Mouse (Mus musculus) embryonic facial prominence, embryonic 14.5 days (tissue): ENCODE measurements at regions not wholly inside any gene's neighbourhood (a gene's known extent, or its start where the extent isn't known, plus 50 kb on each side); places are given as distances from the start of the nearest gene placed in this dataset.
A peak's percentile ranks its signal among the peaks of the same experiment; 100 is the strongest.

Experiments
- ATAC-seq: fragments of 200-750 bp; cut with Nextera tagmentation; 2 replicates; pipeline ENCODE4 v1.8.0; 2017; ENCODE audit warnings: low read depth, moderate number of reproducible peaks, moderate TSS enrichment
- DNase-seq: peaks from one replicate; pipeline ENCODE4 v3.0.0-alpha.2; 2015; ENCODE audit warnings: low spot score
- H3K27ac ChIP-seq: fragments of 300-500 bp; sonication (generic); replicated peaks from 2 replicates; pipeline ENCODE4 v1.5.1; 2014; ENCODE audit warnings: low read depth, mild to moderate bottlenecking, low read length, moderate library complexity
- H3K27me3 ChIP-seq: fragments of 300-500 bp; sonication (generic); replicated peaks from 2 replicates; pipeline ENCODE4 v1.6.1; 2014; ENCODE audit warnings: low read length; ENCODE audit not compliant: control insufficient read depth, insufficient read depth
- H3K36me3 ChIP-seq: fragments of 300-500 bp; sonication (generic); 2 replicates; pipeline ENCODE4 v1.6.1; 2014; ENCODE audit warnings: low read length, mixed read lengths; ENCODE audit not compliant: control insufficient read depth, insufficient read depth
- H3K4me1 ChIP-seq: fragments of 300-500 bp; sonication (generic); 2 replicates; pipeline ENCODE4 v1.6.1; 2014; ENCODE audit warnings: antibody characterized with exemption, low read length; ENCODE audit not compliant: control insufficient read depth, insufficient read depth
- H3K4me2 ChIP-seq: fragments of 300-500 bp; sonication (generic); 2 replicates; pipeline ENCODE4 v1.6.1; 2014; ENCODE audit warnings: low read depth, mild to moderate bottlenecking, low read length, moderate library complexity, mixed read lengths
- H3K4me3 ChIP-seq: fragments of 300-500 bp; sonication (generic); 2 replicates; pipeline ENCODE4 v1.5.1; 2014; ENCODE audit warnings: low read depth, mild to moderate bottlenecking, low read length
- H3K9ac ChIP-seq: fragments of 300-500 bp; sonication (generic); 2 replicates; pipeline ENCODE4 v1.6.1; 2014; ENCODE audit warnings: low read depth, mild to moderate bottlenecking, low read length, moderate library complexity, mixed read lengths
- H3K9me3 ChIP-seq: fragments of 300-500 bp; sonication (generic); 2 replicates; pipeline ENCODE4 v1.6.1; 2016; ENCODE audit warnings: low read length; ENCODE audit not compliant: control insufficient read depth
- WGBS: fragments of 180-500 bp; shearing (Covaris S2); extraction: QIAGEN DNeasy Blood & Tissue Kit; methylation state at CpG from one replicate; pipeline ENCODE4 v1.1.7; 2014; 5-methylcytosine and 5-hydroxymethylcytosine counted together

DNA sequence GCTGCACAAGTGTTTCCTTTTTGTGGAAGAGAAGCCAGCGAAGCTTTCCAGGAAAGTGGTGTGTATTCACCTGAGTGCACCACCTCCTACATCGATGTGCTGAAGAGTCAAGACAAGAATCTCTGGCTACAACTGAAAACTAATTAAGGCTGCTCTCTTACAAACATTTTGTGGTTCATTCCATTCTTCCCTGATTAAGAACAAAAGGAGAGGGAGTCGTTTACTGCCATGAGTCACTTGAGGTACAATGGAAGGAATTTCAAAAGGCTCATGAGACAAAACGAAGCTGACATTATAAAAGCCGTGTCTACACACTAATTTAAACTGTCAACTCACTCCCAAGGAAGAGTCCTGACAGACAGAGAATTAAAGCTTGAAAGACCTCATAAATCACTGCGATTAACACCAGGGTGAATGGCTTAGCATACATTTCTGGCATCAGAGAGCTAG, 206.3 kb upstream of the Gm15217 start:
- H3K4me3 ChIP-seq = no peak overlapping the region
- H3K4me1 ChIP-seq = peaks cover 31% of the 10 kb centered on the region
- H3K4me2 ChIP-seq = no peak overlapping the region
- no peaks in the 10 kb centered on the region for H3K36me3 ChIP-seq
- ATAC-seq (peak; percentile 26; the same call in 1 of the 2 replicates), DNase-seq (peak; percentile 72)
- no peaks in the 10 kb centered on the region; the same call in 1 of the 2 replicates for H3K27me3 ChIP-seq
- WGBS = 31% methylated on average over 6 of the region's 6 CpGs
- H3K9me3 ChIP-seq = no peaks in the 10 kb centered on the region
- H3K27ac ChIP-seq = no peak overlapping the region
- H3K9ac ChIP-seq = no peak overlapping the region

DNA sequence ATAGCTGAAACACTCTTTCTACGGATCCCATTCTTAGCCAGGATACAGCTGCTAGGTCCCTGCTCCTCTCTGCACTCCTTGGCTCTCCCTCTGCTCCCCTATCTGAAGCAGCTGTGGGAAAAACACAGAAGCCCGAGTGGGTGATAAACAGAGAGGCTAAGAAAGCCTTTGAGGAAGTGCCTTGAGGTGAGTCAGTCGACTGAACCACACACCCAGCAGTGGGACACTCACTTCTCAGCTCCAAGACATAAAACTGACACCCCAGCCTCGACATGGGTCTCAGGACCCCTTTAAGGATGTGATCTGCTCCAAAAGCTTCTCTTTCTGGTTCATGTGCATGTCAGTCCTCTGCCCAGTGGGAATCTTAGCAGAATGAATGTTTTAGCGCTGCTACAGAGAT, 204.8 kb upstream of the Gm15217 start:
- Histone ChIP-seq H3K27ac (no peak overlapping the region), H3K4me1 (peaks cover 31% of the 10 kb centered on the region), H3K36me3 (no peaks in the 10 kb centered on the region), H3K27me3 (no peaks in the 10 kb centered on the region; the same call in 1 of the 2 replicates), H3K4me3 (no peak overlapping the region), H3K9me3 (no peaks in the 10 kb centered on the region; the same call in 1 of the 2 replicates), H3K4me2 (no peak overlapping the region), H3K9ac (no peak overlapping the region)
- DNase-seq (no peak), ATAC-seq (no peak)
- WGBS = 41% methylated on average over 5 of the region's 5 CpGs

DNA sequence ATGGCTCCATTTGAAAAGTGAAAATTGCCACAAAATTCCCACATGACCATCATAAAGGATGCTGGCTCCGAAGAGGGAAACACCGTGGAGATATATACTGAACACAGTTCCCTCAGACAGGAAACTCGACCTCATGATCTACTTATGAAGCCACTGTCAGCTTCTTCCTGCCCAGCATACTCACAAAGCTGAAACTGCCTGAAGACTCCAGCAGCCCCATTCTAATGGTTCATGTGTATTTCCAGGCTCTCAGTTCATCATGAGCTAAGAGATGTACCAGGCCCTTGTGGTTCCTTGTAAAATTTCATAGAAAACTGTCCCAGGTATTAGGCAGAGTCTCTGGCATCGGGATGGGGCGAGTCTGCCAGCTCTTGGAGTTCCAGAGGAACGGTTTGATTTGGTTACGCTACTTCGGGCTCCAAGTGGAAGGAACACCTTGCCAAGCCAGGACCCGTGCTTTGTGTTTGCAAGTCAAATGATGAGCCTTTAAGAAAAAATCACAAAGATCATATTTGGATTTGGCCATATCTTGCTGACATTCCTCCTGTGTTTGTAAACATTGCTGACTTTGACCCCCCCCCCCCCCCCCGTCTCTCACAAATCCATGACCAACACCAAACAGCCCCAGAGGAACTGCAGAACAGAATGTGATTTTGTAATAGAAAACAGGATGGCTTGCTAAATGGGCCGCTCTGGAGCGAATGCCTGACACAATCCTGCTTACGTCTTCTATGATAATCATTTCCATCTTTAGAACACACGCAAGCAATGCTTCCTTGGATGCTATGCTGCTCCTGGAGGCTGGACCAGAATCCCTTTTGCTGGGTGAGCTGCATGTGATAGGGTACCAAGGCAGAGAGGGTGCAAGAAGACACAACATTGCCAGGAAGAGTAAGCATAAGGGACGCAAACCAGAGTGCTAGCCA, 203.7 kb upstream of the Gm15217 start:
- DNase-seq (peak; percentile 77), ATAC-seq (peak; percentile 33; the same call in 1 of the 2 replicates)
- 0 out of 2 replicates have a peak overlapping the region, but pooled peaks have one; percentile 34 for H3K27ac ChIP-seq
- H3K4me1 ChIP-seq = peaks cover 31% of the 10 kb centered on the region
- H3K9ac ChIP-seq = no peak overlapping the region
- no peak overlapping the region for H3K4me2 ChIP-seq
- H3K4me3 ChIP-seq = no peak overlapping the region
- no peaks in the 10 kb centered on the region; the same call in 1 of the 2 replicates for H3K27me3 ChIP-seq
- peaks cover 3% of the 10 kb centered on the region; the same call in 1 of the 2 replicates for H3K9me3 ChIP-seq
- 47% methylated on average over 15 of the region's 15 CpGs for WGBS
- no peaks in the 10 kb centered on the region for H3K36me3 ChIP-seq

DNA sequence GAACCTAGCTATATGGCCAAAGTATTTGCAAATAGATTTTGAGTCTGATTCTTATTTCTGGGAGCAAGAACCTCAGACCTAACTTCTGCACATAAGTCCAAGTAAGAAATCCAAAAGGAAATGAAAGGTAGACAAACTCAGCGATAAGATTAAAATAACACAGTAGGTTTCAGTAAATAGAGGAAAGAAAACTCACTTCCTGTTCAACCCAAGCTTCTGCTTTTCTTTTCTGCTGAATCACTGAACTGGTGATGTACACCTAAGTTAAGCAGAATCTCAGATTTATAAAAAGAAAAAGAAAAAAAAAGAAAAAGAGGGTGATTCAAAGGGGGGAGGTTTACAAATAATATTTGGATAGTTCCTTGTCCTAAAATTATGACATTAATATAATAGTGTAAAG, 200.2 kb upstream of the Gm15217 start:
- ATAC-seq (no peak), DNase-seq (no peak)
- H3K9ac ChIP-seq = no peak overlapping the region
- H3K4me3 ChIP-seq = no peak overlapping the region
- no peaks in the 10 kb centered on the region; the same call in 1 of the 2 replicates for H3K27me3 ChIP-seq
- H3K4me1 ChIP-seq = peaks cover 15% of the 10 kb centered on the region
- H3K36me3 ChIP-seq = no peaks in the 10 kb centered on the region
- 73% methylated on average over 1 of the region's 1 CpGs for WGBS
- H3K27ac ChIP-seq = no peak overlapping the region
- no peak overlapping the region for H3K4me2 ChIP-seq
- H3K9me3 ChIP-seq = peaks cover 3% of the 10 kb centered on the region; the same call in 1 of the 2 replicates

- Histone ChIP-seq H3K27me3 (no peaks in the 10 kb centered on the region), H3K9me3 (no peaks in the 10 kb centered on the region), H3K9ac (no peak overlapping the region), H3K4me3 (no peak overlapping the region), H3K36me3 (no peaks in the 10 kb centered on the region), H3K4me2 (no peak overlapping the region), H3K27ac (no peak overlapping the region), H3K4me1 (no peaks in the 10 kb centered on the region)
- ATAC-seq (no peak), DNase-seq (no peak)
- 76% methylated on average over 8 of the region's 8 CpGs for WGBS
These were observed 187.4 kb upstream of the Gm15217 start for GRCm38 (mm10) chr14:46191639-46192399.

DNA sequence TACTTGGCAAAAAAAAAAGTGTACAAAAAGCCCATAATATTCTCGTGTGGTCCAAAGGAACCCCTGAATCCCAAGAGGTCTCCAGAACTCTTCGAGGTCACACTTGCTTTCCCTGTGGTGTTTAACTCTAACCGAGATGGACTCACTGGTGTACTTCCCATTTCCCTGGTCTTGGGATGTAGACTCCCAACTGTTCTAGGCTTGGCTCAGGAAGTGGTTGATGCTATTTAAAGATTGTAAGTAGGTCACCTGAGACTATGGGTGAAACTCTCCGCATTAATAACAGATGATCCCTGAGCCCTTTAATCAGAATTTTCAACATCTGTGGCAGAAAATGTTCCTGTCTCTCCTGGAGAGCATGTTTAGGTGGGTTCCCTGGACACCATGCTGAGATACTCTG, 185.6 kb upstream of the Gm15217 start:
- H3K4me2 ChIP-seq = no peak overlapping the region
- H3K27me3 ChIP-seq = no peaks in the 10 kb centered on the region
- no peak overlapping the region for H3K9ac ChIP-seq
- H3K36me3 ChIP-seq = no peaks in the 10 kb centered on the region
- no peak overlapping the region for H3K4me3 ChIP-seq
- H3K4me1 ChIP-seq = no peaks in the 10 kb centered on the region
- WGBS = 80% methylated on average over 4 of the region's 4 CpGs
- H3K27ac ChIP-seq = no peak overlapping the region
- ATAC-seq (no peak), DNase-seq (no peak)
- H3K9me3 ChIP-seq = no peaks in the 10 kb centered on the region

GRCm38 (mm10) chr14:46195939-46196338, 183.3 kb upstream of the Gm15217 start:
- Histone ChIP-seq H3K4me3 (no peak overlapping the region), H3K36me3 (no peaks in the 10 kb centered on the region), H3K27ac (no peak overlapping the region), H3K27me3 (no peaks in the 10 kb centered on the region), H3K4me1 (no peaks in the 10 kb centered on the region), H3K4me2 (no peak overlapping the region), H3K9ac (no peak overlapping the region), H3K9me3 (no peaks in the 10 kb centered on the region)
- no peak for ATAC-seq
- 58% methylated on average over 6 of the region's 6 CpGs for WGBS
- no peak for DNase-seq

- H3K4me1 ChIP-seq = no peaks in the 10 kb centered on the region
- H3K4me2 ChIP-seq = no peak overlapping the region
- DNase-seq (no peak), ATAC-seq (no peak)
- 74% methylated on average over 4 of the region's 4 CpGs for WGBS
- no peak overlapping the region for H3K27ac ChIP-seq
- peaks cover 2% of the 10 kb centered on the region; the same call in 1 of the 2 replicates for H3K9me3 ChIP-seq
- no peaks in the 10 kb centered on the region for H3K36me3 ChIP-seq
- H3K9ac ChIP-seq = no peak overlapping the region
- H3K27me3 ChIP-seq = no peaks in the 10 kb centered on the region
- H3K4me3 ChIP-seq = no peak overlapping the region
These were observed 176.4 kb upstream of the Gm15217 start for GRCm38 (mm10) chr14:46202818-46203217.
